In genomic region chr4:126067401-126068077, GRCm38 (mm10) we compare ENCODE assay signal across 9 mouse cellular contexts. TPM values are rescaled to one million over a fixed set of nuclear protein-coding genes. Genes with fewer than 3 reads are reported as not detected.
DNase-seq lines count a peak whose midpoint lies in the region; ATAC-seq lines count a peak whose summit lies in the region.
"Had no signal": no experiment of that assay in that cellular context is flagged by ENCODE, and none has a peak within 500 bp of the region (broad histone marks: within the 10 kb centered on the region; RNA-seq: fewer than 3 reads in every experiment).

No protein-coding gene starts in this region.

- H3K27me3 ChIP-seq in kidney, embryonic 16.5 days (ENCODE audit: insufficient read depth, low read length), result no peaks in the 10 kb centered on the region
- H3K27me3 ChIP-seq: intestine, embryonic 15.5 days; neural tube, embryonic 12.5 days had no signal

- no peak overlapping the region for H3K9ac ChIP-seq in kidney, embryonic 16.5 days (replicated peaks; ENCODE audit: low read length)
- H3K9ac ChIP-seq: intestine, embryonic 15.5 days; neural tube, embryonic 12.5 days had no signal

- H3K4me1 ChIP-seq in kidney, embryonic 16.5 days (ENCODE audit: insufficient read depth, low read length), result no peaks in the 10 kb centered on the region
- H3K4me1 ChIP-seq: intestine, embryonic 15.5 days; neural tube, embryonic 12.5 days had no signal

- 55% methylated on average over 15 of the region's 15 CpGs for WGBS in kidney, embryonic 16.5 days

- no peak overlapping the region for H3K4me3 ChIP-seq in kidney, embryonic 16.5 days (ENCODE audit: low read length)
- H3K4me3 ChIP-seq: intestine, embryonic 15.5 days; neural tube, embryonic 12.5 days had no signal

- peak; percentile 41; the same call in 1 of the 2 replicates for ATAC-seq in frontal cortex, adult (ENCODE audit: low TSS enrichment)
- ATAC-seq in kidney, embryonic 16.5 days (ENCODE audit: low FRiP score, low TSS enrichment), result no peak
- ATAC-seq: intestine, embryonic 15.5 days had no signal

- no peak overlapping the region for H3K27ac ChIP-seq in kidney, embryonic 16.5 days (ENCODE audit: low read length)
- H3K27ac ChIP-seq: intestine, embryonic 15.5 days; neural tube, embryonic 12.5 days had no signal

- H3K4me2 ChIP-seq in kidney, embryonic 16.5 days (replicated peaks; ENCODE audit: low read depth, low read length), result no peak overlapping the region
- H3K4me2 ChIP-seq: intestine, embryonic 15.5 days; neural tube, embryonic 12.5 days had no signal

- no peaks in the 10 kb centered on the region for H3K36me3 ChIP-seq in kidney, embryonic 16.5 days (ENCODE audit: insufficient read depth, low read length)
- H3K36me3 ChIP-seq: intestine, embryonic 15.5 days; neural tube, embryonic 12.5 days had no signal

- H3K9me3 ChIP-seq in kidney, embryonic 16.5 days (ENCODE audit: low read length), result no peaks in the 10 kb centered on the region
- H3K9me3 ChIP-seq: intestine, embryonic 15.5 days; neural tube, embryonic 12.5 days had no signal

- DNase-seq in frontal cortex, postnatal 10 days (ENCODE audit: low spot score in 2 of 2), result no peak
- DNase-seq in urinary bladder, postnatal 14 days (ENCODE audit: low spot score), result peak; percentile 23
- no peak for DNase-seq in urinary bladder, adult 2 months (ENCODE audit: low spot score)
- DNase-seq in gonadal fat pad, adult 2 months (ENCODE audit: low read depth), result peak; percentile 93
- no peak for DNase-seq in embryo, embryonic 10 days (ENCODE audit: low spot score)

RNA-seq across cellular contexts. Expression of gene Oscp1, which starts 9.2 kb away (rescaled TPM):
- polyA plus RNA-seq in urinary bladder, adult 2 months (2012; rRNA removed), result 1.2 and 3.3 TPM in 2 replicates
- polyA plus RNA-seq in gonadal fat pad, adult 2 months (2012; rRNA removed), result 5.7 and 6.5 TPM in 2 replicates
- polyA plus RNA-seq in kidney, embryonic 16.5 days (2015; fragmentation: Nextera tagmentation; extraction: Ambion mirVana), result 19.6 TPM in 2 replicates

RNA-seq across cellular contexts. Expression of gene Mrps15, which starts 20.8 kb away (rescaled TPM):
- polyA plus RNA-seq in urinary bladder, adult 2 months (2012; rRNA removed), result 44.0 and 51.4 TPM in 2 replicates
- polyA plus RNA-seq in gonadal fat pad, adult 2 months (2012; rRNA removed), result 37.9 and 63.5 TPM in 2 replicates
- 130 and 146 TPM in 2 replicates for polyA plus RNA-seq in kidney, embryonic 16.5 days (2015; fragmentation: Nextera tagmentation; extraction: Ambion mirVana)

RNA-seq across cellular contexts. Expression of gene Lsm10, which starts 28.9 kb away (rescaled TPM):
- polyA plus RNA-seq in urinary bladder, adult 2 months (2012; rRNA removed), result 48.2 and 49.5 TPM in 2 replicates
- polyA plus RNA-seq in gonadal fat pad, adult 2 months (2012; rRNA removed), result 49.0 and 55.2 TPM in 2 replicates
- polyA plus RNA-seq in kidney, embryonic 16.5 days (2015; fragmentation: Nextera tagmentation; extraction: Ambion mirVana), result 55.3 and 59.3 TPM in 2 replicates

RNA-seq across cellular contexts. Expression of gene Stk40, which starts 36.2 kb away (rescaled TPM):
- 26.3 and 40.8 TPM in 2 replicates for polyA plus RNA-seq in urinary bladder, adult 2 months (2012; rRNA removed)
- 31.3 and 34.3 TPM in 2 replicates for polyA plus RNA-seq in gonadal fat pad, adult 2 months (2012; rRNA removed)
- 43.9 and 44.5 TPM in 2 replicates for polyA plus RNA-seq in kidney, embryonic 16.5 days (2015; fragmentation: Nextera tagmentation; extraction: Ambion mirVana)

RNA-seq across cellular contexts. Expression of gene Csf3r, which starts 43.2 kb away (rescaled TPM):
- 1.6 and 1.7 TPM in 2 replicates for polyA plus RNA-seq in urinary bladder, adult 2 months (2012; rRNA removed)
- polyA plus RNA-seq in gonadal fat pad, adult 2 months (2012; rRNA removed), result 2.2 and 4.7 TPM in 2 replicates
- 0.94 and 1.2 TPM in 2 replicates for polyA plus RNA-seq in kidney, embryonic 16.5 days (2015; fragmentation: Nextera tagmentation; extraction: Ambion mirVana)

Comparison
In these comparisons a context has a peak if more than half of its experiments do, and no peak if none do; other contexts are left out.
1. DNase-seq: peak in urinary bladder, postnatal 14 days (single experiment) and gonadal fat pad, adult 2 months (single experiment); none in frontal cortex, postnatal 10 days (0 of 2), urinary bladder, adult 2 months (single experiment) and embryo, embryonic 10 days (single experiment).